Mouse (Mus musculus) heart, postnatal 10 days (tissue): ENCODE measurements at regions not wholly inside any gene's neighbourhood (a gene's known extent, or its start where the extent isn't known, plus 50 kb on each side); places are given as distances from the start of the nearest gene placed in this dataset.

ENCODE experiments used
- DNase-seq, 2 experiments: peaks; one replicate each; pipeline ENCODE4 v3.0.0; 2021
- intact Hi-C: fragments of 180-260 bp; cut with DNase I; formaldehyde crosslinking; loops from one replicate; pipeline ENCODE4 v1.15.1; 2025

GRCm38 (mm10) chr8:76309200-76309599, 590.0 kb upstream of the Nr3c2 start:
- peak; percentile 21 to 25 for DNase-seq
- intact Hi-C loops: no loop called here

- DNase-seq: no peak
- intact Hi-C loops: no loop called here
Observed at GRCm38 (mm10) chr8:76328540-76328939, 570.7 kb upstream of the Nr3c2 start.

- DNase-seq: no peak
- intact Hi-C loops: no loop called here
Observed at GRCm38 (mm10) chr8:76343072-76343471, 556.2 kb upstream of the Nr3c2 start.

GRCm38 (mm10) chr8:76346150-76346549, 553.1 kb upstream of the Nr3c2 start:
- peak; percentile 36 to 43 for DNase-seq
- intact Hi-C loops: no loop called here

- intact Hi-C loops: no loop called here
- peak; percentile 35 to 41 for DNase-seq
Observed at GRCm38 (mm10) chr8:76346832-76347231, 552.4 kb upstream of the Nr3c2 start.

- intact Hi-C loops: no loop called here
- DNase-seq: no peak
Observed at GRCm38 (mm10) chr8:76374314-76374713, 524.9 kb upstream of the Nr3c2 start.

- intact Hi-C loops: no loop called here
- DNase-seq: no peak
Observed at GRCm38 (mm10) chr8:76377711-76378110, 521.5 kb upstream of the Nr3c2 start.

GRCm38 (mm10) chr8:76381643-76382042, 517.6 kb upstream of the Nr3c2 start:
- DNase-seq: no peak
- intact Hi-C loops: no loop called here

GRCm38 (mm10) chr8:76383583-76384281, 515.5 kb upstream of the Nr3c2 start:
- intact Hi-C loops: no loop called here
- no peak for DNase-seq

GRCm38 (mm10) chr8:76384282-76384637, 515.0 kb upstream of the Nr3c2 start:
- peak in 1 of 2 experiments; percentile 2 for DNase-seq

GRCm38 (mm10) chr8:76392004-76392403, 507.2 kb upstream of the Nr3c2 start:
- intact Hi-C loops: no loop called here
- peak in 1 of 2 experiments; percentile 0 for DNase-seq

More at GRCm38 (mm10) chr8:76384282-76384637, 515.0 kb upstream of the Nr3c2 start:
- intact Hi-C loops: no loop called here

- intact Hi-C loops: no loop called here
- no peak for DNase-seq
Observed at GRCm38 (mm10) chr8:76422459-76422858, 476.8 kb upstream of the Nr3c2 start.

- no peak for DNase-seq
- intact Hi-C loops: no loop called here
Observed at GRCm38 (mm10) chr8:76422861-76423532, 476.2 kb upstream of the Nr3c2 start.

- no peak for DNase-seq
- intact Hi-C loops: no loop called here
Observed at GRCm38 (mm10) chr8:76429818-76430217, 469.4 kb upstream of the Nr3c2 start.

- intact Hi-C loops: no loop called here
- DNase-seq: no peak
Observed at GRCm38 (mm10) chr8:76432813-76433212, 466.4 kb upstream of the Nr3c2 start.

- intact Hi-C loops: no loop called here
- no peak for DNase-seq
Observed at GRCm38 (mm10) chr8:76437951-76438350, 461.3 kb upstream of the Nr3c2 start.

GRCm38 (mm10) chr8:76474464-76475208, 424.6 kb upstream of the Nr3c2 start:
- intact Hi-C loops: no loop called here

GRCm38 (mm10) chr8:76478966-76479365, 420.3 kb upstream of the Nr3c2 start:
- DNase-seq: no peak
- intact Hi-C loops: no loop called here

More at GRCm38 (mm10) chr8:76474464-76475208, 424.6 kb upstream of the Nr3c2 start:
- DNase-seq: peak; percentile 11 to 17

- peak in 1 of 2 experiments; percentile 6 for DNase-seq
- intact Hi-C loops: no loop called here
Observed at GRCm38 (mm10) chr8:76503621-76504020, 395.6 kb upstream of the Nr3c2 start.

GRCm38 (mm10) chr8:76507247-76507646, 392.0 kb upstream of the Nr3c2 start:
- intact Hi-C loops: no loop called here
- no peak for DNase-seq

GRCm38 (mm10) chr8:76509201-76509600, 390.0 kb upstream of the Nr3c2 start:
- DNase-seq: no peak
- intact Hi-C loops: no loop called here

- intact Hi-C loops: no loop called here
Observed at GRCm38 (mm10) chr8:76514132-76514531, 385.1 kb upstream of the Nr3c2 start.

More at GRCm38 (mm10) chr8:76514132-76514531, 385.1 kb upstream of the Nr3c2 start:
- DNase-seq: no peak
